Mouse (Mus musculus): ENCODE measurements around the gene Cyp27b1.

Cyp27b1 gene

DNA sequence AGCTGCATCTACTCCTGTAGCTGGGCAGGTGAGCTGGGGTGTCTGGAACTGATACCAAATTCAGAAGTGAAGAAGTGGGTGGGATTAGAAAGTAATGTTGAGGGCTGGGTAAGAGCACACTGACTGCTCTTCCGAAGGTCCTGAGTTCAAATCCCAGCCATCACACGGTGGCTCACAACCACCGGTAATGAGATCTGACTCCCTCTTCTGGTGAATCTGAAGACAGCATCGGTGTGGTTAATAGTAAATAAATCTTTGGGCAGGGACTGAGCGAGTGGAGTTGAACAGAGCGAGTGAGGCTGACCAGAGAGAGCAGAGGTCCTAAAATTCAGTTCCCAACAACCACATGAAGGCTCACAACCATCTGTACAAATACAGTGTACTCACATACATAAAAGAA lies 37.6 kb downstream of the Cyp27b1 start:
- no peak for DNase-seq (ENCODE audit: low spot score)

DNA sequence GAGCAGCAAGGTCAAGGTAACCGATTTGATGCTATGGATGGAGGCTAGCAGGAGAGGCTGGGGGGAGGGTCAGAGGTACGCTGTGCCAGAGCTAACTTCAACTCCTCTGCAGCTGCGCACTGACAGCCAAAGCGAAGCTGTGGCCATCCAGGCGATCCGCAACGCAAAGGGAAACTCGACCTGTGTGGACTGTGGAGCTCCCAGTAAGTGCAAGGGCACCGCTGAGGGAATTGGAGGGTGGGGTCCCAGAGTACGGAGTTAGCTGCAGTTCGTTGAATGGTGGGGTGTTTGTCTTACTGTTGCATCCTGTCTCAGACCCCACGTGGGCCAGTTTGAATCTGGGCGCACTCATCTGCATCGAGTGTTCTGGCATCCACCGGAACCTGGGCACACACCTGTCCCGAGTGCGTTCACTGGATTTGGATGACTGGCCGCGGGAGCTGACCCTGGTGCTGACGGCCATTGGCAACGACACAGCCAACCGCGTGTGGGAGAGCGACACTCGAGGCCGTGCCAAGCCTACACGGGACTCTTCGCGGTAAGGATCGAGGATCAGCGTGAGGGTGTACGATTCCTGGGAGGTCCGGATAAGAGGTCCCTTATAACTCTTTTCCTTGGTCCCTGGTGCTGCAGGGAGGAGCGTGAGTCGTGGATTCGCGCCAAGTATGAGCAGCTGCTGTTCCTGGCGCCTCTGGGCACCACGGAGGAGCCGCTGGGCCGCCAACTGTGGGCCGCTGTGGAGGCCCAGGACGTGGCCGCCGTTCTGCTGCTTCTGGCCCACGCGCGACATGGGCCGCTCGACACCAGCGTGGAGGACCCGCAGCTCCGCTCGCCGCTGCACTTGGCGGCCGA lies 42.7 kb downstream of the Cyp27b1 start:
- no peak for DNase-seq (ENCODE audit: low spot score)

DNA sequence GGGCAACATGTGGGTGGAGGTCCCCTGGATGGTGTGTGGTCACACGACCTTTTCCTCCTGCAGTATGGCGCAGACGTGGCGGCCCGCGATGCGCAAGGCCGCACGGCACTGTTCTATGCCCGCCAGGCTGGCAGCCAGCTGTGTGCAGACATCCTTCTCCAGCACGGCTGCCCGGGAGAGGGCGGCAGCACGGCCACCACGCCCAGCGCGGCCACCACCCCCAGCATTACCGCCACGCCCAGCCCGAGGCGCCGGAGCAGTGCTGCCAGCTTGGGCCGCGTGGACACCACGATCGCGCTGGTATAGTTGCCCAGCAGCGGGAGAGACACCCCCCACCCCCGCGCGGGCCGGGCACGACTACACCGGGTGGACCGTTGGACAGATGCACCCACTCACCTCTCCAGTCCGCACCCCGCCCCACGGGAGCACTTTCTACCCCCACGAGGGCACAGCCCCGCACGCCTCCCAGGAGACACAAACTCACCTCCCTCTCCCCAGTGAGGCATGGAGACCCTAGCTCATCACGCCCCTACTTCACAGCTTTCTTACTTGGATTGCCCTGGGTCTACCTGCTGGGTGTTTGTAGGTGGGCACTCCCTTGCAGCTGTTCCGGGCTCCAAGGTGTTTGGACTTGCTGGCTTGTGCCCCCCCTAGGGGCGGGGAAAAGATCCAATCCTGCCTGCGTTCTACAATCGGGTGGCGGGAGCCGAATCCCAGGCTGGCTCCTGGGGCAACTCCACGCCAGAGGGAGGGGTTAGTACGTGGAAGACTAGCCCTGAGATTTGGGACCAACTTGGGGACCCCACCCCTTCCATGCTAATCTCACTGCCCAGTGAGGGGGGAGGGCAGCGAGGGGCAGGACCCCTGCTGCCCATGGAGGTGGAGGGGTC lies 43.7 kb downstream of the Cyp27b1 start:
- DNase-seq (ENCODE audit: low spot score): no peak

- DNase-seq (ENCODE audit: low spot score): no peak
Observed at GRCm38 (mm10) chr10:127092742-127093141, 44.7 kb downstream of the Cyp27b1 start.

GRCm38 (mm10) chr10:127094382-127094802 lies 46.3 kb downstream of the Cyp27b1 start:
- no peak for DNase-seq (ENCODE audit: low spot score)

- DNase-seq (ENCODE audit: low spot score): no peak
Observed at GRCm38 (mm10) chr10:127098514-127098913, 50.5 kb downstream of the Cyp27b1 start.

DNA sequence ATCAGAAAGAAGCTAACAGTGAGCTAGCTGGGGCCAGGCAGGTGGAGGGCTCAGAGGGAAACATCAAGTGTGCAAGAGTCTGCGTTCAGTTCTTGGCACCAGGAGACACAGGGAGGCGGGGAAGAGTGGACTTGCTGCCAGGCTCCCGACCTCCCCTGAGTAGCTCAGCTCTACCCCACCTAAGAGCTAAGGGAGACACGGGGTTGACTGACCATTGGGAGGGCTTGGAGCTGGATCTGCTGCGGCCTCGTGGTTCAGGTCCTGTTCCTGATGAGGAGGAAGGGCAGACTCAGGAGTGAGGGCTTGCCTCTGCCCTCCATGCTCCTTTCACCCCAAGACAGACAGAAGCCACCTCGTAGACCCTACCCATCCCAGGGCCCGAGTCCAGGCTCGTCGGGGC lies 51.1 kb downstream of the Cyp27b1 start:
- DNase-seq (ENCODE audit: low spot score): no peak

DNA sequence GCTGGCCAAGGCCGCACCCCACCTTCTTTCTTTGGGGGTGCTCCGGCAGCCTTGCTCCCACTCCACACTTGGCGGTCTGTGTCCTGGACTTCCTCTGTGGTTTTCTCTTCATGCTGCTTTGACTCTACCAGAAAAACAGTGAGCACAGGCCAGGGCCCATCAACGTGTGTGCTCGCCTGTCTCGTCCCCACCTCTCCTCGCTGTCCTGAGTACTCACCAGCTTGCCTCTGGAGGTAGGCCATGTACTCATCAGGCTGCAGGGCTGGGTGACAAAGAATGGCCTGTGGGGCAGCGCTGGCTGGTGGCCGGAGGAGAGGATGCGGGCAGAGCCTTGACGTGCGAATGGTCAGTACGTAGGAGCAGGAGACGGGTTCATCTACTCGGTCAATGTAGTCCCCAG lies 51.8 kb downstream of the Cyp27b1 start:
- no peak for DNase-seq (ENCODE audit: low spot score)

DNA sequence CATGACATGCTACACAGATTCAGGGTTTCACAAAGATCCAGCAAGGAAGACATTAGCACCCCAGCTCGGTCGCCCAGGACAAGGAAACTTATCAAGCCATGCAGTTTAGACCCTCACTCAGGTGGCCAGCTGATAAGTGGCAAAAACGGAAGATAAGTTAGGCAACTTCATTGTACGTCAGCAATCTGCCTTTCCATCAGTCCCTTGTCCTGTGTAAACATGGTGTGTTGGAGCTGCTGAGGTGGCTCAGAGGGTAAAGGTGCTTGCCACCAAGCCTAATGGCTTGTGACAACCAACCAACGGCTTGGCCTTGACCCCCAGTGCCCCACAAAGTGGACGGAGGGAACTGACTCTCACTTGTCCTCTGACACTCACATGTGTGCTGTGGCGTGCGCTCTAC lies 52.4 kb downstream of the Cyp27b1 start:
- DNase-seq (ENCODE audit: low spot score): no peak

DNA sequence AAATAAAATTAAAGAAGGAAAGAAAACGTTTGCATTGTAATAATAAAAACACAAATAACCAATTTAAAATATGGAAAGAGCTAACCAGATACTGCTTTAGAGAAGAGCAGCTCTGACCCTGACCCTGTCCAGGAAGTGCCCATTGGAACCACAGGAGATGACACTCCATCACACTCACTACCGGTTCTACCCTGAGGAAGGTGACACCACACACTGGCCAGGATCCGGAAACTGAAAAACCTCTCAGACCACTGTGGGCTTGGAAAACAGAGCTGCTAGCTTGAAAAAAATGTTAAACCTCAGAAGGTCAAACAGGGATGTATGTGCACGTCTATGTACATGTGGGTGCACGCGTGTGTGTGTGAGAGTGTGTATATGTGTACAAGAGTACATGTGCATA lies 53.1 kb downstream of the Cyp27b1 start:
- no peak for DNase-seq (ENCODE audit: low spot score)

All from retina, embryonic 14.5 days (tissue).